Mouse (Mus musculus): Measurements from ENCODE around the gene Fbxo42.
A peak's percentile ranks its signal among the peaks of the same experiment; 100 is the strongest.

Gene Fbxo42

GRCm38 (mm10) chr4:141176328-141176838 lies 28.7 kb downstream of the Fbxo42 start:
- DNase-seq (ENCODE audit: low spot score): no peak

GRCm38 (mm10) chr4:141178500-141178899 lies 30.8 kb downstream of the Fbxo42 start:
- no peak for DNase-seq (ENCODE audit: low spot score)

GRCm38 (mm10) chr4:141180831-141181230 lies 33.1 kb downstream of the Fbxo42 start:
- DNase-seq (ENCODE audit: low spot score): no peak

DNA sequence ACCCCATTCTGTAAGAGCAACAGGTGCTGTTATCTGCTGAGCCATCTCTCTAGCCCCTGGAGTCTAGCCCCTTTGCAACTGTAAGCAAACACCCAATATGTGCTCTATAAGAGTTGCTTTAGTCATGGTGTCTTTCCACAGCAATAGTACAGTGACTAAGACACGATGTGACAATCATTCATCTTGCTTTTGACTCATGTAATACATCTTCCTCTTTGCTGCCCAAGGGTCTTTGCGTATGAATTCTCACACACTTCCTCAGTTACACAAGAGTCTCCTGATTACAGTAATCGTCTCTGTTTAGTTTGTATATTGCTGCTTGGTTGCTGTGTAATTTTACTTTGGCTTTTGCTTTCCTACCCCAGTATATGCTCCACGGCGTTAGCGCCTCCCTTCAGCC lies 34.3 kb downstream of the Fbxo42 start:
- no peak for DNase-seq (ENCODE audit: low spot score)

DNA sequence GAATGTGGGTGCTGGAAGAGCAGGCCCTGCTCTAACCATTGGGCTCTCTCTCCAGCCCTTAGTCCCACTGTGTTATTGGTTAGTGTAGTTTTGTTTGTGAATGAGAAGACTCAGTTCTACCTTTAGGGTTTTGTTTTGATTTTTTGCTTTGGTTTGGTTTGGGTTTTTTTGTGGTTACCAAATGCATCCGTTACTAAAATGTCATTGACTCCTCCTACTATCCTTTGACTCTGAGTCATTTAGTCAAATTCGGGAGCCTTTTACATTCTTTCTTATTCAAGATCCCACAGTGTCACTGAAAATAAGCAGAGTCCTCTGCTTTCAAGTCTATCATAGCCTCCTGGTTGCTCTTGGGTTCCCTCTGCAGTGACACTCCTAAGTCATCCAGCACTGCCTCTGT lies 36.2 kb downstream of the Fbxo42 start:
- DNase-seq (ENCODE audit: low spot score): no peak

GRCm38 (mm10) chr4:141184426-141184825 lies 36.7 kb downstream of the Fbxo42 start:
- no peak for DNase-seq (ENCODE audit: low spot score)

- DNase-seq (ENCODE audit: low spot score): peak; percentile 50
These were observed 39.5 kb downstream of the Fbxo42 start for GRCm38 (mm10) chr4:141186923-141187836.

GRCm38 (mm10) chr4:141191294-141191693 lies 43.6 kb downstream of the Fbxo42 start:
- DNase-seq (ENCODE audit: low spot score): no peak

DNA sequence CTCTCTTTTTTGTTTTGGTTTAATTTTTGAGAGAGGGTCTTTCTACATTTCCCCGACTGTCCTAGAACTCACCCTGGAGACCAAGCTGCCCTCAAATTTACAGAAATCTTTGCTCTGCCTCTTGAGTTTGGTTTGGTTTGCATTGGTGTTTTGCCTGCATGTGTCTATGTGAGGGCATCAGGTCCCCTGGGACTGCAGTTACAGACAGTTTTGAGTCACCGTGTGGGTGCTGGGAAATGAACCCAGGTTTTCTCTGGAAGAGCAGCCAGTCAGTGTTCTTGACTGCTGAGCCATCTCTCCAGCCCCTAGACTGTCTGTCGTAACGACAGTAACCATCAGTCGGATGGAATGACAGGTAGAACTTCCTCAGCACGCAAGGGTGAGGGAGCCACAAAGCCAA lies 46.8 kb downstream of the Fbxo42 start:
- DNase-seq (ENCODE audit: low spot score): no peak

- DNase-seq (ENCODE audit: low spot score): no peak
These were observed 49.4 kb downstream of the Fbxo42 start for GRCm38 (mm10) chr4:141196981-141197685.

DNA sequence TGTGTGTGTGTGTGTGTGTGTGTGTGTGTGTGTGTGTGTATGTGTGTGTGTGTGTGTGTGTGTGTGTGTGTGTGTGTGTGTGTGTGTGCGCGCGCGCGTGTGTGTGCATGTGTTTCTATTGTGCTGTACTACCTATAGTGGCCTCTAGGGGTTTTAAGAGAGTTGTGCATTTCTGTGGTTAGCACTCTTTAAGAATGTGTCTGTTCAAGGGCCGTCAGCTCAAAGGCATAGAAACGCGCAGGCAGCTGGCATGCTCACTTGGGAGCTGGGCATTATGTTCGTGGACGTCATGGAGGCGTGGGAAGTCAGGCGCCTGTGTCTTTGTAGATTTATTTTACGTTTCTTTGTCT lies 49.9 kb downstream of the Fbxo42 start:
- no peak for DNase-seq (ENCODE audit: low spot score)

GRCm38 (mm10) chr4:141200906-141201305 lies 53.2 kb downstream of the Fbxo42 start:
- DNase-seq (ENCODE audit: low spot score): no peak

- no peak for DNase-seq (ENCODE audit: low spot score)
These were observed 54.5 kb downstream of the Fbxo42 start for GRCm38 (mm10) chr4:141202192-141202591.

- no peak for DNase-seq (ENCODE audit: low spot score)
These were observed 56.9 kb downstream of the Fbxo42 start for GRCm38 (mm10) chr4:141204580-141205061.

- no peak for DNase-seq (ENCODE audit: low spot score)
These were observed 59.4 kb downstream of the Fbxo42 start for GRCm38 (mm10) chr4:141207081-141207480.

DNA sequence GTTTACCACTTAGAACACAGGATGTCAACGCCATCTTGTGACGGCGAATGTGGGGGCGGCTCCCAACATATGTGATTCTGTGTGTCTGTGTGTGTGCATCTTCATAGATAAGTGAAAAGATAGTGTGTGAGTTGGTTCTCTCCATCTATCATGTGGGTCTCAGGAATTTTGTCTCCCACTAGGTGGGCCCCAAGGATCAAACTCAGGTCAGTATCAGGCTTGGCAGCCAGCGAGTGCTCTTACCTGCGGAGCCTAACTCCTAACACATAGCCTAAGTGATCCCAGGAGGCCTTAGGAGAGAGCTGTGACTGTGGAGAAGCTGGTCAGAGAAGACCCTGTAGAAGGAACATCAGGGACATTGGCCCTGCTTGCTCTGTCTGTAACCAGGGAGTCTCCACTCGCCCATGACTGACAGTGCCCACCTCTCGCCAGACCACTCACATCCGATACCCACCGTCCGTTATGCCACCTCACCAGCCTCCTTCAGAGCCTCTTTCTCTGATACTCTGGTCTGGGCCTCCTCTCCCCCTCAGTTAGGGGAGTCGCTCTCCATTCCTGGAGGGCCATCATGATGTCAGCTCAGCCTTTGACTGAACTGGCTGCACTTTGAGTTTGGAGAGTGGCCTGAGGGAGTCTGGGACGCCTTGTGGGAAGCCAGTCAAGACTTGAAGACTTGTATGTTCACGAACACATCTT lies 63.0 kb downstream of the Fbxo42 start:
- no peak for DNase-seq (ENCODE audit: low spot score)

DNA sequence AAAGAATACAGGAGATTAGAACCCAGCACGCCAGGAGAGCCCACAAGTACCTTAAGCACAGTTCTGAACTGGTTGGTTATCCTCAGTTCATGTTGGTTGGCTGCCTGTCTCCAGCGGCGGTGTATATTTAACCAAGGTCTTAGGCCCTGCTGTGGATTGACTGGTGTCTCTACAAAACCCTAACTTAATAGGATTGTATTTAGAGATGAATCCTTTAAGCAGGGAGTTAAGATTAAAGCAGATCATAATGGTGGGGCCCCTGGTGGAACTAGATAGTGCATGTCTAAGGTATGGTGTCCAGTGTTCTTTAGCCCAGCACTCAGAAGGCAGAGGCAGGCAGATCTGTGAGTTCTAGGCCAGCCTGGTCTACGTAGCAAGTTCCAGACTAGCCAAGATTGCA lies 63.9 kb downstream of the Fbxo42 start:
- DNase-seq (ENCODE audit: low spot score): no peak

- DNase-seq (ENCODE audit: low spot score): no peak
These were observed 65.2 kb downstream of the Fbxo42 start for GRCm38 (mm10) chr4:141212892-141213291.

GRCm38 (mm10) chr4:141213342-141213741 lies 65.6 kb downstream of the Fbxo42 start:
- no peak for DNase-seq (ENCODE audit: low spot score)

DNA sequence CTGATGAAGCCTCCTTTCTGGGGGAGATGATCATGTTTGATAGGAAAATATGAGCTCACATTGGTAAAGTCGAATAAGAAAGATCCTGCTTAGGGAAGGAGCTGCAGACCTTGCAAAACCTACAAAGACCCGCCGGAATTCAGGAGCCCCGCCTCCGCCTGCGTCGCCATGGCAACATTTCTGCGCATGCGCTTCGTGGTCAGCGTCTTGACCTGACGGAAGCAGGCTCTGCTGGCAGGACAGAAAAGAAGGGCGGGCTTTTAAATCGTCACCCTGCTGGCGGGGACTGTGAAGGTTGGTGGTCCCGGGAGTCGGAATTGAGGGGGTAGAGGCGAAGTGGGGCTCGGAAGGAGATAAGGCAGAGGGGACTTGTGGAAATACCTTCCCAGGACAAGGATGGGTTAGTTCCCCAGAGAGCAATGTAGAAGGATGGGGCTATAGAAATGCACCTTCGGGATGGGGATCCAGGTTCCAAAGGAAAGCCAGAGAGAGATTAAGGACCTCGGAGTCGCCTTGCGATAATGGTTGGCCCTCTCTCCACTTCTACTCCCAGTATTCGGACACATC lies 66.1 kb downstream of the Fbxo42 start, which contains the start of gene Rsg1:
TSS of gene Rsg1 (plus strand) at position 187 of the 567 bp plus-strand sequence.
- DNase-seq (ENCODE audit: low spot score): peak; percentile 96

DNA sequence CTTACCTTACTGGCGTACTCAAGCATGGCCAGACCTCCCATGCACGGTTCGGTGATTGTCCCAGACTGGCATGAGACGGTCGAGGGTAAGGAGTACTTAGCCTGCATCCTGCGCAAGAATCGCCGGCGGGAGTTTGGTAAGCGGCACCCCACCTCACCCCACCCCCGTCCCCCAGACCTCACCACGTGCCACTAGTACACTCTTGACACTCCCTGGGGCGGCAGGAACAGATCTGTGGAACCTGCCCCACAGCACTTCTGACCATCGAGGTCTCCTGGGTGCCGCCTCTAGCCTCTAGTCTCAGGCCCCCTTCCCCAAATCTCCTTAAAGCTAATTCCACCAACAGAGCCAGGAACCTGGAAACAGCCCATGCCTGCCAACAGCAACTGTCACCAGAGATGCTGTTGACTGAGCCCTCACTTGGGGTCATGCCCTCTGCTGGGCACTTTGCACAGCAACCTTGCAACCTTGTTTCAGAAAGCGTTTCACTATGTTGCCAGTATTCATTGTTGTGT lies 66.7 kb downstream of the Fbxo42 start:
- peak; percentile 16 for DNase-seq (ENCODE audit: low spot score)
